Mouse (Mus musculus) limb, embryonic 10.5 days (tissue): Measurements from ENCODE around the gene Hist1h2ai. TPM values are rescaled to one million over a fixed set of nuclear protein-coding genes. Genes with fewer than 3 reads are reported as not detected.
A peak's percentile ranks its signal among the peaks of the same experiment; 100 is the strongest.
"Not testable (repeated sequence)": the region's sequence is repeated elsewhere in the genome, so short reads cannot be mapped to it uniquely, and the experiment has no call there.

ENCODE experiments used
- DNase-seq: peaks from one replicate; pipeline ENCODE4 v3.0.0-alpha.2; 2017; ENCODE audit warnings: low spot score
- H3K27ac ChIP-seq: fragments of 300-500 bp; sonication (generic); 2 replicates; pipeline ENCODE4 v1.5.1; 2016; ENCODE audit warnings: mild to moderate bottlenecking
- H3K27me3 ChIP-seq: fragments of 300-500 bp; sonication (generic); 2 replicates; pipeline ENCODE4 v1.6.1; 2016; ENCODE audit warnings: low read depth, mild to moderate bottlenecking; ENCODE audit not compliant: poor library complexity, severe bottlenecking
- H3K36me3 ChIP-seq: fragments of 300-500 bp; sonication (generic); 2 replicates; pipeline ENCODE4 v1.6.1; 2016; ENCODE audit warnings: mild to moderate bottlenecking, moderate library complexity
- H3K4me1 ChIP-seq: fragments of 300-500 bp; sonication (generic); 2 replicates; pipeline ENCODE4 v1.6.1; 2016
- H3K4me3 ChIP-seq: fragments of 300-500 bp; sonication (generic); 2 replicates; pipeline ENCODE4 v1.5.1; 2016; ENCODE audit warnings: mild to moderate bottlenecking, moderate library complexity
- H3K9me3 ChIP-seq: fragments of 300-500 bp; sonication (generic); replicated peaks from 2 replicates; pipeline ENCODE4 v1.6.1; 2016; ENCODE audit warnings: mild to moderate bottlenecking
- WGBS: fragments of 180-500 bp; shearing (Covaris S2); methylation state at CpG from one replicate; pipeline ENCODE4 v1.1.7; 2016; 5-methylcytosine and 5-hydroxymethylcytosine counted together
- polyA plus RNA-seq: library from polyadenylated mRNA; unstranded; fragments of >200 nt; fragmentation: Nextera tagmentation; extraction: Ambion mirVana; gene quantifications from 2 replicates; pipeline ENCODE4 v1.2.1, GENCODE M21; 2016

Gene Hist1h2ai
- polyA plus RNA-seq, 1 experiment from 2014 or later = 28.4 TPM

GRCm38 (mm10) chr13:21745006-21745405 lies 28.8 kb downstream of the Hist1h2ai start:
- Histone ChIP-seq H3K27me3 (no peaks in the 10 kb centered on the region), H3K36me3 (no peaks in the 10 kb centered on the region), H3K9me3 (no peaks in the 10 kb centered on the region), H3K27ac (no peak overlapping the region), H3K4me1 (0 out of 2 replicates have a peak, but pooled peaks cover 3% of the 10 kb centered on the region), H3K4me3 (no peak overlapping the region)
- no peak for DNase-seq
- 94% methylated on average over 1 of the region's 1 CpGs for WGBS

- Histone ChIP-seq H3K27me3 (no peaks in the 10 kb centered on the region), H3K36me3 (no peaks in the 10 kb centered on the region), H3K4me3 (peak overlapping the region; percentile 61), H3K27ac (peak overlapping the region; percentile 92), H3K4me1 (peaks cover 22% of the 10 kb centered on the region), H3K9me3 (no peaks in the 10 kb centered on the region)
- WGBS = 8% methylated on average over 5 of the region's 5 CpGs
- peak; percentile 64 for DNase-seq
Observed at GRCm38 (mm10) chr13:21749387-21750158, 33.4 kb downstream of the Hist1h2ai start.

GRCm38 (mm10) chr13:21750159-21751017 lies 34.2 kb downstream of the Hist1h2ai start, which contains the start of gene Hist1h4k:
Hist1h4k (minus strand) TSS chr13:21750505.
- not testable (repeated sequence) for H3K9me3 ChIP-seq, H3K27me3 ChIP-seq, H3K36me3 ChIP-seq
- Histone ChIP-seq H3K27ac (peak within 1 kb of the TSS; percentile 92), H3K4me3 (peak within 1 kb of the TSS; percentile 61), H3K4me1 (peaks cover 25% of the 10 kb centered on the region)
- WGBS = under 1% methylated on average over 52 of the region's 56 CpGs
- peak; percentile 97 for DNase-seq

- Histone ChIP-seq H3K27ac (peak overlapping the region; percentile 92), H3K4me3 (peak overlapping the region; percentile 61; the same call in 1 of the 2 replicates), H3K9me3 (no peaks in the 10 kb centered on the region), H3K27me3 (no peaks in the 10 kb centered on the region), H3K36me3 (no peaks in the 10 kb centered on the region), H3K4me1 (peaks cover 27% of the 10 kb centered on the region)
- DNase-seq = no peak
Observed at GRCm38 (mm10) chr13:21751417-21751816, 35.2 kb downstream of the Hist1h2ai start.

GRCm38 (mm10) chr13:21751827-21752226 lies 35.6 kb downstream of the Hist1h2ai start:
- 84% methylated on average over 3 of the region's 3 CpGs for WGBS
- H3K27ac ChIP-seq = peak overlapping the region; percentile 92
- no peaks in the 10 kb centered on the region for H3K27me3 ChIP-seq
- DNase-seq = no peak
- H3K9me3 ChIP-seq = no peaks in the 10 kb centered on the region
- peak overlapping the region; percentile 55; the same call in 1 of the 2 replicates for H3K4me3 ChIP-seq
- H3K4me1 ChIP-seq = peaks cover 27% of the 10 kb centered on the region
- H3K36me3 ChIP-seq = no peaks in the 10 kb centered on the region

GRCm38 (mm10) chr13:21752356-21752755 lies 36.1 kb downstream of the Hist1h2ai start:
- Histone ChIP-seq H3K4me3 (peak overlapping the region; percentile 55), H3K9me3 (no peaks in the 10 kb centered on the region), H3K27me3 (no peaks in the 10 kb centered on the region), H3K27ac (peak overlapping the region; percentile 92), H3K36me3 (no peaks in the 10 kb centered on the region), H3K4me1 (peaks cover 27% of the 10 kb centered on the region)
- WGBS = 38% methylated on average over 3 of the region's 3 CpGs
- DNase-seq = peak; percentile 40

- Histone ChIP-seq H3K4me1 (peaks cover 24% of the 10 kb centered on the region), H3K36me3 (no peaks in the 10 kb centered on the region), H3K27me3 (no peaks in the 10 kb centered on the region), H3K27ac (peak overlapping the region; percentile 92), H3K9me3 (no peaks in the 10 kb centered on the region), H3K4me3 (peak overlapping the region; percentile 55)
- DNase-seq = no peak
- WGBS = 5% methylated on average over 10 of the region's 10 CpGs
Observed at GRCm38 (mm10) chr13:21753051-21753523, 36.9 kb downstream of the Hist1h2ai start.

- peak; percentile 80 for DNase-seq
- H3K36me3 ChIP-seq, H3K27me3 ChIP-seq, H3K9me3 ChIP-seq: not testable (repeated sequence)
- Histone ChIP-seq H3K27ac (peak within 1 kb of the TSS; percentile 92), H3K4me3 (peak within 1 kb of the TSS; percentile 55), H3K4me1 (peaks cover 24% of the 10 kb centered on the region)
- 0% methylated on average over 49 of the region's 50 CpGs for WGBS
Observed at GRCm38 (mm10) chr13:21753524-21754285, 37.5 kb downstream of the Hist1h2ai start, which contains the start of the genes Hist1h2ak and Hist1h2bn. Hist1h2ak (minus strand) TSS chr13:21753827. Hist1h2bn (plus strand) TSS chr13:21754123.

- Histone ChIP-seq H3K4me1 (peaks cover 24% of the 10 kb centered on the region), H3K27ac (peak overlapping the region; percentile 87), H3K4me3 (peak overlapping the region; percentile 55)
- H3K36me3 ChIP-seq, DNase-seq, H3K27me3 ChIP-seq, H3K9me3 ChIP-seq: not testable (repeated sequence)
- 2% methylated on average over 13 of the region's 26 CpGs for WGBS
Observed at GRCm38 (mm10) chr13:21754294-21755001, 38.2 kb downstream of the Hist1h2ai start.

GRCm38 (mm10) chr13:21755707-21756106 lies 39.5 kb downstream of the Hist1h2ai start:
- peak overlapping the region; percentile 36; the same call in 1 of the 2 replicates for H3K27ac ChIP-seq
- WGBS = 86% methylated on average over 1 of the region's 1 CpGs

More at GRCm38 (mm10) chr13:21755707-21756106, 39.5 kb downstream of the Hist1h2ai start:
- peaks cover 24% of the 10 kb centered on the region for H3K4me1 ChIP-seq
- no peaks in the 10 kb centered on the region for H3K9me3 ChIP-seq
- DNase-seq = no peak
- H3K36me3 ChIP-seq = no peaks in the 10 kb centered on the region
- peak overlapping the region; percentile 55; the same call in 1 of the 2 replicates for H3K4me3 ChIP-seq
- H3K27me3 ChIP-seq = no peaks in the 10 kb centered on the region
